Mouse (Mus musculus): Measurements from ENCODE around the gene Lgi4.

GRCm38 (mm10) chr7:31031731-31032130 lies 27.4 kb upstream of the Lgi4 start:
- no peak for TF ChIP-seq CTCF (IDR thresholded peaks at IDR 0.05; ENCODE audit: low read depth, low read length)
- TF ChIP-seq EP300 (IDR thresholded peaks at IDR 0.05; ENCODE audit: insufficient read depth, low read depth, low read length) = no peak
